Mouse (Mus musculus) limb, embryonic 12.5 days (tissue): ENCODE results near the gene Cldn7. TPM values are rescaled to one million over a fixed set of nuclear protein-coding genes. Genes with fewer than 3 reads are reported as not detected.

Source experiments
- ATAC-seq: fragments of 200-750 bp; cut with Nextera tagmentation; 2 replicates; pipeline ENCODE4 v1.8.0; 2017; ENCODE audit warnings: low read depth, moderate TSS enrichment; ENCODE audit not compliant: insufficient number of reproducible peaks, insufficient read depth, low FRiP score, low TSS enrichment
- H3K27ac ChIP-seq: fragments of 300-500 bp; sonication (generic); 2 replicates; pipeline ENCODE4 v1.5.1; 2016; ENCODE audit warnings: mild to moderate bottlenecking, moderate library complexity
- H3K27me3 ChIP-seq: fragments of 300-500 bp; sonication (generic); 2 replicates; pipeline ENCODE4 v1.6.1; 2016; ENCODE audit warnings: mild to moderate bottlenecking, moderate library complexity
- H3K36me3 ChIP-seq: fragments of 300-500 bp; sonication (generic); 2 replicates; pipeline ENCODE4 v1.6.1; 2016; ENCODE audit warnings: mild to moderate bottlenecking, moderate library complexity
- H3K4me1 ChIP-seq: fragments of 300-500 bp; sonication (generic); replicated peaks from 2 replicates; pipeline ENCODE4 v1.6.1; 2016
- H3K4me2 ChIP-seq: fragments of 300-500 bp; sonication (generic); 2 replicates; pipeline ENCODE4 v1.6.1; 2016; ENCODE audit warnings: mild to moderate bottlenecking, moderate library complexity
- H3K4me3 ChIP-seq: fragments of 300-500 bp; sonication (generic); replicated peaks from 2 replicates; pipeline ENCODE4 v1.5.1; 2016; ENCODE audit warnings: mild to moderate bottlenecking
- H3K9ac ChIP-seq: fragments of 300-500 bp; sonication (generic); replicated peaks from 2 replicates; pipeline ENCODE4 v1.6.1; 2016; ENCODE audit warnings: mild to moderate bottlenecking, moderate library complexity
- H3K9me3 ChIP-seq: fragments of 300-500 bp; sonication (generic); 2 replicates; pipeline ENCODE4 v1.6.1; 2016; ENCODE audit warnings: mild to moderate bottlenecking, moderate library complexity
- WGBS: fragments of 180-500 bp; shearing (Covaris S2); methylation state at CpG from one replicate; pipeline ENCODE4 v1.1.7; 2016; 5-methylcytosine and 5-hydroxymethylcytosine counted together
- microRNA counts: library from miRNA; unstranded; fragments of <30 nt; microRNA quantifications from one replicate; lab custom pipeline; 2017
- microRNA-seq: library from miRNA; unstranded; fragments of <30 nt; microRNA quantifications from one replicate; pipeline ENCODE4, GENCODE M21; 2017
- polyA plus RNA-seq: library from polyadenylated mRNA; unstranded; fragments of >200 nt; fragmentation: Nextera tagmentation; extraction: Ambion mirVana; gene quantifications from 2 replicates; pipeline ENCODE4 v1.2.1, GENCODE M21; 2016

Gene Cldn7
- polyA plus RNA-seq, 1 experiment from 2014 or later, result 18.1 TPM

- Histone ChIP-seq H3K36me3 (peaks cover 19% of the 10 kb centered on the region), H3K9me3 (no peaks in the 10 kb centered on the region), H3K4me2 (peak overlapping the region; percentile 87), H3K4me1 (peaks cover 55% of the 10 kb centered on the region), H3K27me3 (no peaks in the 10 kb centered on the region), H3K4me3 (peak overlapping the region; percentile 67; the same call in 1 of the 2 replicates), H3K9ac (peak overlapping the region; percentile 92; the same call in 1 of the 2 replicates), H3K27ac (peak overlapping the region; percentile 94)
- ATAC-seq, result no peak
- 47% methylated on average over 7 of the region's 7 CpGs for WGBS
These were observed 52.7 kb downstream of the Cldn7 start for GRCm38 (mm10) chr11:70017199-70017767.

MicroRNAs within 50 kb of the gene (microRNA counts, 519-probe panel; counts per million panel counts)
- microRNA mmu-miR-324-3p (lab: Ali Mortazavi, UCI), result not detected
- microRNA mmu-miR-324-5p (lab: Ali Mortazavi, UCI), result 4,037 counts per million, percentile 27 among the panel's probes with 10 or more counts

Small RNA genes lying within 50 kb of the gene (microRNA-seq; reads per million reads assigned to microRNA genes)
- gene Gm44349 (not detected), gene Mir324 (3,441 reads per million, percentile 87 among the genes with 10 or more reads in this experiment)

Other genes starting within 250 kb of the Cldn7 start
- 27.2 and 38.1 TPM in 2 replicates for gene Polr2a, start 206.1 kb upstream of the Cldn7 start, polyA plus RNA-seq
- gene Slc35g3, start 202.8 kb upstream of the Cldn7 start, polyA plus RNA-seq, result 0.13 and 0.18 TPM in 2 replicates
- gene Zbtb4, start 198.9 kb upstream of the Cldn7 start, polyA plus RNA-seq, result 1.9 and 2.4 TPM in 2 replicates
- 15.4 and 17.1 TPM in 2 replicates for gene Chrnb1, start 168.8 kb upstream of the Cldn7 start, polyA plus RNA-seq
- 1.2 and 1.5 TPM in 2 replicates for gene Fgf11, start 162.9 kb upstream of the Cldn7 start, polyA plus RNA-seq
- gene Tmem102, start 159.2 kb upstream of the Cldn7 start, polyA plus RNA-seq, result 1.6 and 1.8 TPM in 2 replicates
- not detected in 2 replicates for gene Gm39566, start 149.5 kb upstream of the Cldn7 start, polyA plus RNA-seq
- not detected in 2 replicates for gene Spem2, start 146.3 kb upstream of the Cldn7 start, polyA plus RNA-seq
- gene Spem1, start 142.6 kb upstream of the Cldn7 start, polyA plus RNA-seq, result 0.20 TPM in 1 of 2 replicates, not detected in the other
- gene Nlgn2, start 127.0 kb upstream of the Cldn7 start, polyA plus RNA-seq, result 8.4 and 9.1 TPM in 2 replicates
- 346 and 353 TPM in 2 replicates for gene Tmem256, start 126.3 kb upstream of the Cldn7 start, polyA plus RNA-seq
- 111 and 120 TPM in 2 replicates for gene Plscr3, start 118.4 kb upstream of the Cldn7 start, polyA plus RNA-seq
- gene Tnk1, start 106.0 kb upstream of the Cldn7 start, polyA plus RNA-seq, result 1.6 and 2.3 TPM in 2 replicates
- gene Tmem95, start 86.8 kb upstream of the Cldn7 start, polyA plus RNA-seq, result not detected in 2 replicates
- gene Kctd11, start 83.4 kb upstream of the Cldn7 start, polyA plus RNA-seq, result 3.7 and 4.4 TPM in 2 replicates
- 0.90 and 1.5 TPM in 2 replicates for gene Acap1, start 69.2 kb upstream of the Cldn7 start, polyA plus RNA-seq
- 30.4 and 32.8 TPM in 2 replicates for gene 2810408A11Rik, start 63.8 kb upstream of the Cldn7 start, polyA plus RNA-seq
- gene Neurl4, start 63.7 kb upstream of the Cldn7 start, polyA plus RNA-seq, result 10.9 and 12.7 TPM in 2 replicates
- gene Gps2, start 50.9 kb upstream of the Cldn7 start, polyA plus RNA-seq, result 92.0 and 93.5 TPM in 2 replicates
- 1,762 and 1,851 TPM in 2 replicates for gene Eif5a, start 42.8 kb upstream of the Cldn7 start, polyA plus RNA-seq
- 14.0 and 15.5 TPM in 2 replicates for gene Ybx2, start 29.0 kb upstream of the Cldn7 start, polyA plus RNA-seq
- 34.1 and 35.7 TPM in 2 replicates for gene Slc2a4, start 16.6 kb upstream of the Cldn7 start, polyA plus RNA-seq
- 24.5 and 27.8 TPM in 2 replicates for gene Ctdnep1, start 16.4 kb downstream of the Cldn7 start, polyA plus RNA-seq
- 124 and 126 TPM in 2 replicates for gene Elp5, start 17.7 kb downstream of the Cldn7 start, polyA plus RNA-seq
- 398 and 426 TPM in 2 replicates for gene Gabarap, start 26.4 kb downstream of the Cldn7 start, polyA plus RNA-seq
- 102 and 108 TPM in 2 replicates for gene Phf23, start 31.0 kb downstream of the Cldn7 start, polyA plus RNA-seq
- gene Dvl2, start 35.8 kb downstream of the Cldn7 start, polyA plus RNA-seq, result 69.4 and 69.5 TPM in 2 replicates
- 65.9 and 67.1 TPM in 2 replicates for gene Acadvl, start 50.6 kb downstream of the Cldn7 start, polyA plus RNA-seq
- 10.6 and 13.6 TPM in 2 replicates for gene Dlg4, start 52.2 kb downstream of the Cldn7 start, polyA plus RNA-seq
- gene Asgr1, start 89.3 kb downstream of the Cldn7 start, polyA plus RNA-seq, result 1.5 and 2.3 TPM in 2 replicates
- 0.22 TPM in 1 of 2 replicates, not detected in the other for gene Asgr2, start 127.9 kb downstream of the Cldn7 start, polyA plus RNA-seq
- gene Mgl2, start 165.6 kb downstream of the Cldn7 start, polyA plus RNA-seq, result not detected in 2 replicates
- gene Clec10a, start 191.4 kb downstream of the Cldn7 start, polyA plus RNA-seq, result 0.28 TPM in 1 of 2 replicates, not detected in the other
- gene Slc16a11, start 248.0 kb downstream of the Cldn7 start, polyA plus RNA-seq, result 1.5 and 1.8 TPM in 2 replicates